Mouse (Mus musculus): ENCODE results near the gene Agrp.
A peak's percentile ranks its signal among the peaks of the same experiment; 100 is the strongest.
"Not testable (repeated sequence)": the region's sequence is repeated elsewhere in the genome, so short reads cannot be mapped to it uniquely, and the experiment has no call there.

The Agrp gene

GRCm38 (mm10) chr8:105598777-105599176 lies 38.4 kb downstream of the Agrp start:
- no peak for DNase-seq (ENCODE audit: low read depth, low spot score)

GRCm38 (mm10) chr8:105596362-105597034 lies 40.7 kb downstream of the Agrp start:
- no peak for DNase-seq (ENCODE audit: low read depth, low spot score)

GRCm38 (mm10) chr8:105594451-105595242 lies 42.5 kb downstream of the Agrp start:
- DNase-seq (ENCODE audit: low read depth, low spot score) = no peak

DNA sequence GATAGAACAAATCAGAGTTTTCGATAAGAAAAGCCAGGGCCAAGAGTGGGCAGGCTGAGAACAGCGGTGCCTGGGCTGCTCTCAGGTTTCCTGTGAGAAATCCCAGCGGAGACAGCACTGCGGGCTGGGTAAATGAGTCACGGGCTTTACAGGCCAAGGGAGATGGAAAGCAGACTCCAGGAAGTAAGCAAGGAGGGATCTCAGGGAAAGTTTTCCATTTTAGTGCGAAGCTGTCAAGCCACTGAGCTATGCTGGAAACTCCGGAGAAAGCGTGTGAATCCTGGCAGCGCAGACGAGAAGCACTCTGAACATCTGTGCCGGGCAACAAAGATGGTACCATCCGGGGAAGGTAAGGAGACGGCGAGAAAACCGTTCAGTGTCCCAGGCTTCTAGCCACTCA lies 43.3 kb downstream of the Agrp start:
- no peak for DNase-seq (ENCODE audit: low read depth, low spot score)

DNA sequence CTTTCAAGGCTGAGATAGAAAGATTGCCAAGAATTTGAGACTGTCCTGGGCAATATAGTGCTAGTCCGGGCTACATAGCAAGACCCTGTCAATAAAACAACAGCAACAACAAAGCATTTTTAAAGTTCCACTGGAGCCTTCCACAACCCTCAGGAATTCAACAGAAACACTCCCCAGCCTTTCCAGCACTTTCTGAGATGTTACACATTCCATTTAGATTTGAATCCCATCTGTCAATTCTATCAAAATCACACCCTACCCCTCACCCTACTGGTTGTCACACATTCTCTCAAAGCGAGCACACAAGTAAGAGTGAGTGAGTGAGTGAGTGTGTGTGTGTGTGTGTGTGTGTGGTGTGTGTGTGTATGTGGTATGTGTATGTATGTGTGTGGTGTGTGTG lies 44.8 kb downstream of the Agrp start:
- DNase-seq (ENCODE audit: low read depth, low spot score) = no peak

- DNase-seq (ENCODE audit: low read depth, low spot score) = no peak
These were observed 57.5 kb downstream of the Agrp start for GRCm38 (mm10) chr8:105579719-105580118.

DNA sequence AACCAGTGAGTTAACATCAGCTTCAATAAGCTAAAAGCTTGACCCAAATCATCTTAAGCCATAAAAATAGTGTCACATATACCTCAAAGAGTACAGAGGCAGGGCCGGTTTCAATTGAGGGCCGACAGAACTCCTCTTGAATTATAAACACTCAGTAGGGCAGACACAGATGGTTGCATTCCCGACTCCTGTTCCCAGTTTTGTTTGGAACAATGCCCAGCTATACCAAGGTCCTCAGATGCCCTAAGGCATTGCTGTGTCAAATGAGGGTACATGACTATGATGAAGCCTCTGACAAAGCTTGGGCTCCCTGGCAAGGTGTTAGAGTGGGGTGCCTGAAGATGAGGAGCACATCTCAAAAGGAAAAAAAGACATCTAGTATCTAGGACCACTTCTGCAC lies 61.7 kb downstream of the Agrp start:
- no peak for DNase-seq (ENCODE audit: low read depth, low spot score)

GRCm38 (mm10) chr8:105574741-105575140 lies 62.5 kb downstream of the Agrp start:
- DNase-seq (ENCODE audit: low read depth, low spot score) = no peak

- DNase-seq (ENCODE audit: low read depth, low spot score) = no peak
These were observed 63.8 kb downstream of the Agrp start for GRCm38 (mm10) chr8:105573427-105573826.

DNA sequence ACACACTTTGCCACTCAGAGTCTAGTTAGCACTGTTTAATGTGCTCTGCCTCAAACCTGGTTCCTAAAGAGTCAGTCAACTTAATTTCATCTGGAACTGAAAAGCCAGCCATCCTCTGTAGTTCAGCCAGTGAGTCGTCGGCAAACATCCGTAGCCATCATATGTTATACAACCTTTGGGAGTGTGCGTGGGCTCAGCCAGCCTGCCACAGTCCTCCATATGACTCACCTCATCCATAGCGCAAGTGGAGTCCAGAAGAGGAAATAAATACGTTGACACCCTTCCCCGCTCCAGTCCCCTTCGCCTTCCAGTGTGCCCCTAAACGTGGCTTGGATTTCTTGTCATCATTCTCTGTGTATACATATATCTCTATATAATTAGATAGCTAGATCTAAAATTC lies 65.4 kb downstream of the Agrp start:
- no peak for DNase-seq (ENCODE audit: low read depth, low spot score)

DNA sequence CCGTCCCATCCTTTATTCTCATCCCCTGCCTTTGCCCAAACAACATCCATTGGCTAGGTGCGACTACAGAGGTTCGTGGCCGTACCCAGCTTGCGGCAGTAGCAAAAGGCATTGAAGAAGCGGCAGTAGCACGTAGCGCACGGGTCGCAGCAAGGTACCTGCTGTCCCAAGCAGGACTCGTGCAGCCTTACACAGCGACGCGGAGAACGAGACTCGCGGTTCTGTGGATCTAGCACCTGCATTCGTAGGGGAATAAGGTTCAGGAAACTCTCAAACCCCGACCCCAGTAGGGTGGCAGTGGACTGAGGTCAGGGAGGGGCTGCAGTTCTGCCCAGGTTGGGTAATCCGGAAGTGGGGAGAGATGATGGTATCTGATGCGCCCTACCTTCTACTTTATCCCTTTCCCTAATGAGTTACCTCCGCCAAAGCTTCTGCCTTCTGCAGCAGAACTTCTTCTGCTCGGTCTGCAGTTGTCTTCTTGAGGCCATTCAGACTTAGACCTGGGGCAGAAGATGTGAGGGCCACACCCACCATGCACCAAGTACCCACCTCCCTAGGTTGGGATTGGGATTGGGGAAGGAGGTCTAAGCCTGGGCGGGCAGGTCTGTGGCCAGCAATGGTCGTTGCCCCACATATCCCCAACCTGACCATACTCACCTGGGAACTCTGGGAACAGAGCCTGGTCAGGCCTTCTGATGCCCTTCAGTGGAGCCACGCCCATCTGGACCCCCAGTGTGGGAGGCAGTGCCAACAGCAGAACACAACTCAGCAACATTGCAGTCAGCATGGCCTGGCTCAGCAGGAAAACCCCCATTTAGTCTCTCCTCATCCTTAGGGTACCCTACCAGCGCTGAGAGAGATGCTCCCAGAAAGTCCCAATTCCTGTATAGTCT lies 70.2 kb downstream of the Agrp start:
- DNase-seq (ENCODE audit: low read depth, low spot score) = no peak

DNA sequence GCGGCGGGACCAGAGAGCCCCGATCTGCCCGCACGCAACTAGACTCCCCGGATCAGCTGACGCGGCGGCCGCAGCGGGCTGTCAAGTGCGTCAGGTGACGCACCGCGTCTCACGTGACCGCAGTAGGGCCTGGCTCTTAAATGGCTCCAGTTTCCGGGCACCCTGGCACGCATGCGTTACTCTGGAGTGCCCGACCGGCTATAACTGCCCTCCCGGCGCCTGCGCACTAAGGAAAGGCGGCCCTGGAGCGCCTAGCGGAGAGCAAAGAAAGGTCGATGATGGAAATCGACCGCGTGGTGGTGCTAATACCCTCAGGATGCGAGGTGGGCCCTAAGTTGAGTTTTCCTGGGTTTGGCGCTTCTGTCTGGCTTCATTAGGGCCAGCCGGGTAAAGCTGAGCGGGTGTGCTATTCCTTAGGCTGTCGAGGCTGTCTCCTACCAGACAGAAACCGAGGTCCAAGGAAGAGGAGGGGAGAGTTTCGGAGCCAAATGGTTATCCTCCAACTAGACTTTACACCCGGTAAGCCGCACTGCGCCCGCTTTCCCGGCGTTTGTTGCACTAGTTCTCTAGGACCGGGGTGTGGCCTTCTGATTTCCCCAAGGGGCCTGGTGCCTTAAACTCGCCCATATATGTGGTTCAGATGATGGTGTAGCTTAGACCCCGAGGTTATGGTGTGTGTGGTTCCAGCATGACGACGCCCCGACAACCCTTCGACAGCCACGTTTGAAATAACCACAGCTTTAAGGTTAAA lies 71.1 kb downstream of the Agrp start, which contains the start of gene Atp6v0d1:
Gene Atp6v0d1, minus strand, starts transcription at position 96 of the 751 bp plus-strand sequence.
- peak; percentile 99 for DNase-seq (ENCODE audit: low read depth, low spot score)

DNA sequence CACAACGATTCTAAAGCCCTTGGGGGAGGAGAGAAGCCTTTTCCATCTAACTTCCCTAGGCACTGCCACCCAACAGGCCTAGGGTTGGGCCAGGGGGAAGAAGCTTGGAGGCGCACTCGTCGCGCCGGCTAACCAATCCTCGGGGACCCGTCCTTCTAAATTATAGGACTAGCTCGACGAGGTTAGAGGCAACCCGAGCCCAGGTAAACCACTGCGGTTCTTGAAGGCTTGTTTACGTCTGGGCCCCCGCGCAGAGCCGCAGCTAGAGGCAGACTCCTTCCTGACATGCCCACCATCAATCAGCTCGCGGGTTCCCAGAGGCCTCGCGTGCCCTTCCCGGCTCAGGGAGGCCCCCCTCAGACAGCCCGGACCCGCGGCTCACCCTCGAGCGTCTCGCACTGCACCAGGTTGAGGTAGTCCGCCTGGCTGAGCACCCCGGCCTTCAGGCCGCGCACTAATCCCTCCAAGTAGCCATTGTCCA lies 71.8 kb downstream of the Agrp start:
- DNase-seq (ENCODE audit: low read depth, low spot score) = no peak

DNA sequence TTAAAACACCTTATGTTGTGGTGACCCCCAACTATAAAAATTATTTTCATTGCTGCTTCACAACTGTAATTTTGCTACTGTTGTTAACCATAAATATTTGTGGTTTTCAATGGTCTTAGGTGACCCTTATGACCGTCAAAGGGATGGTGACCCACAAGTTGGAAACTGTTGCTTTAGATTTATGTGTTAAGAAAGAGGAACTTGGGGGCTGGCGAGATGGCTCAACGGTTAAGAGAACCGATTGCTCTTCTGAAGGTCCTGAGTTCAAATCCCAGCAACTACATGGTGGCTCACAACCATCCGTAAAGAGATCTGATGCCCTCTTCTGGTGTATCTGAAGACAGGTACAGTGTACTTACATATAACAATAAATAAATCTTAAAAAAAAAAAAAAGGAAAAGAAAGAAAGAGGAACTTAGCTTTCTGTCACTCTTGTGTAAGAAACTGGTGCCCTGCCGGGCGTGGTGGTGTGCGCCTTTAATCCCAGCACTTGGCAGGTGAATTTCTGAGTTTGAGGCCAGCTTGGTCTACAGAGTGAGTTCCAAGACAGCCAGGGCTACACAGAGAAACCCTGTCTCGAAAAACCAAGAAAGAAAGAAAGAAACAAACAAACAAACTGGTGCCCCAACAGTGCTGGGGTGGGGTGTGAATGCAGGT lies 72.5 kb downstream of the Agrp start:
- DNase-seq (ENCODE audit: low read depth, low spot score) = not testable (repeated sequence)

GRCm38 (mm10) chr8:105563871-105564270 lies 73.3 kb downstream of the Agrp start:
- no peak for DNase-seq (ENCODE audit: low read depth, low spot score)

GRCm38 (mm10) chr8:105562863-105563262 lies 74.3 kb downstream of the Agrp start:
- DNase-seq (ENCODE audit: low read depth, low spot score) = no peak

GRCm38 (mm10) chr8:105555230-105555629 lies 82.0 kb downstream of the Agrp start:
- no peak for DNase-seq (ENCODE audit: low read depth, low spot score)

- no peak for DNase-seq (ENCODE audit: low read depth, low spot score)
These were observed 83.1 kb downstream of the Agrp start for GRCm38 (mm10) chr8:105554087-105554486.

DNA sequence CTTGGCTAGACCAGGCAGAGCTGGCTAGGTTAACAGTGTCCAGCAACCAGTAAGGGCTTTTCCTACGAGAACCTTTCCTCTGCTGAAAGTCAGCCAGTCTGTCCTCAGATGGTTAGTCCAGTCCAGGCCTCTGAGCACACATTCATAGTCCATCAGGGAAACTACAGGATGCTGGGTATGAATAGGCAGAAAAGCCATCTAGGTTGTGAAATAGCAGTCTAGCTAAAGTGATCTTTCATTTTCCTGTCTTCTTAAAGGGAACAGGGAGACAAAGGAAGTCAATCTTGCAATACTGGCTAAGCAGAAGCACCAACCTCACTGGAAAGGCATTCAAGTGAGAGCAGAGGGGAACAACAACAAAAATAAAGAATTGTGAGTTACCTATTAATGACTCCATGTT lies 84.4 kb downstream of the Agrp start:
- no peak for DNase-seq (ENCODE audit: low read depth, low spot score)

DNA sequence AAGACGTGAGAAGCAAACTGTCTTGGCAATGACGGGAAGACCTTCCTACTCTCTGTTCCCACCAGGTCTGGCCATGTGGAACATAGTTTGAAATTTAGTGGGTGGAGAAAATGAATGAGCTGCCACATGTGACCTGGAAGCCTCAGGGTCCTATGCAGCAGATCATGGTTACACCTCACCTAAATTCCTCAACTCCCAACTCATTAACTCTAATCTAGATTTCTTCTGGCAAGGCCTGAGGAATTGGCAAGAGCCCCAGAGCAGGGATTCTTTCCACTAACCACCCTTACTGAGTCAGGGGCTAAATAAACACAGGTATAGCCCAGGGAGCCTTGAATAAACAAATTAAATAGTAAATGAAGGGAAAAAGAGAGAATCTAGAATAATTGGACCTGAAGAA lies 85.2 kb downstream of the Agrp start:
- DNase-seq (ENCODE audit: low read depth, low spot score) = no peak

GRCm38 (mm10) chr8:105550083-105550482 lies 87.1 kb downstream of the Agrp start:
- no peak for DNase-seq (ENCODE audit: low read depth, low spot score)
